Mouse (Mus musculus): ENCODE data around the gene Eef2kmt. TPM values are rescaled to one million over a fixed set of nuclear protein-coding genes. Genes with fewer than 3 reads are reported as not detected.
A peak's percentile ranks its signal among the peaks of the same experiment; 100 is the strongest.

Gene Eef2kmt
- polyA plus RNA-seq, 1 experiment from 2014 or later = 23.5 TPM

DNA sequence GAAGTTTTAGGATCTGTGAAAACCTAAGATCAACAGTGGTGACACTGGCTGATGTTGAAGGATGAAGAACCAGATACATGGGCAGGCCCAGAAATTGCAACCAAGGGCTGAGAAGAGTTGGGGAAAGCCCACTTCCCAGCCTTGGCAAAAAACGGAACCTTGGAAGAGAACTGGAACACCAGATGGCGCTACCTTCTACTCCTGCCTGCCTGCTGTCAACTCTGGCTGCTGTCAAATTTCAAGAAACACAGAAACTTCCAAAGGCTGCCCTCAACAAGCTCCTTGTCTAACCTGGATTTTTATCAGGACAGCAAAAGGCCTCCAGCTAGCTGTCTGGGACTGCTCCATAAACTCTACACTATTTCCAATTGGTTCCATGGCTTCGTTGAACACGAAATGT, 53.1 kb downstream of the Eef2kmt start:
- ATAC-seq (ENCODE audit: extremely low read depth, insufficient number of reproducible peaks, low FRiP score, low TSS enrichment) = no peak
- Histone ChIP-seq H3K36me3 (peaks cover 34% of the 10 kb centered on the region), H3K27ac (replicated peaks) (no peak overlapping the region), H3K4me1 (peaks cover 11% of the 10 kb centered on the region), H3K4me2 (peak overlapping the region; percentile 87), H3K4me3 (peak overlapping the region; percentile 94), H3K9me3 (no peaks in the 10 kb centered on the region), H3K9ac (peak overlapping the region; percentile 85), H3K27me3 (replicated peaks) (no peaks in the 10 kb centered on the region)
- whole genome bisulfite sequencing = 10% methylated on average over 4 of the region's 4 CpGs

DNA sequence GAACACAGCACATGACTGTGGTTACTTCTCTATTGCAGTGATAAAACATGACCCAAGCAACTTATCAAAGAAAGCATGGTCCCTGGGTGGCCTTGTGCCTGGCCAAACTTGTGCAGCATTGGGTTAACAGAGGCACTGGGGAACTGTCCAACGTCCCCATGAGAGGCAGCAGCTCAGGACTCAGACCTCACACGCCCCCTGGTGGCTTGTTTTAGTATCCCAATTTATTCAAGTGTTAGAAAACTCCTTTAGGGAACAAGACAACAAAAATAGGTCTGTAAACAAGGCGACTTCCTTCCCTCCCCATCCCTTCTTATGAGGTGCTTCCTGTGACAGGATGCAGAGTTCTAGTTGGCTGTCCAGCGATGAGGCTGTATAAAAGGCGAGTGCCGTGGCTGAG, 60.7 kb downstream of the Eef2kmt start:
- Histone ChIP-seq H3K9ac (no peak overlapping the region), H3K4me3 (no peak overlapping the region), H3K4me1 (0 out of 2 replicates have a peak, but pooled peaks cover 2% of the 10 kb centered on the region), H3K27ac (replicated peaks) (no peak overlapping the region), H3K36me3 (peaks cover 34% of the 10 kb centered on the region), H3K4me2 (no peak overlapping the region), H3K27me3 (replicated peaks) (peaks cover 7% of the 10 kb centered on the region), H3K9me3 (no peaks in the 10 kb centered on the region)
- no peak for ATAC-seq (ENCODE audit: extremely low read depth, insufficient number of reproducible peaks, low FRiP score, low TSS enrichment)
- 27% methylated on average over 6 of the region's 6 CpGs for WGBS

Small RNAs within 50 kb of the gene (microRNA-seq; reads per million reads assigned to microRNA genes)
- gene Gm23689 = not detected
- not detected for gene Gm26095
- gene Mir6364 = not detected

Other genes with a start within 250 kb of the Eef2kmt start
- gene Smim22, start 248.7 kb downstream of the Eef2kmt start, polyA plus RNA-seq (2015; fragmentation: Nextera tagmentation; extraction: Ambion mirVana) = 3.8 and 4.4 TPM in 2 replicates
- 50.1 and 56.2 TPM in 2 replicates for gene Rogdi, start 242.4 kb downstream of the Eef2kmt start, polyA plus RNA-seq (2015; fragmentation: Nextera tagmentation; extraction: Ambion mirVana)
- gene Glyr1, start 206.1 kb downstream of the Eef2kmt start, polyA plus RNA-seq (2015; fragmentation: Nextera tagmentation; extraction: Ambion mirVana) = 88.7 and 93.1 TPM in 2 replicates
- gene Ubn1, start 205.9 kb downstream of the Eef2kmt start, polyA plus RNA-seq (2015; fragmentation: Nextera tagmentation; extraction: Ambion mirVana) = 11.2 and 12.1 TPM in 2 replicates
- 1.2 and 1.4 TPM in 2 replicates for gene Ppl, start 123.6 kb downstream of the Eef2kmt start, polyA plus RNA-seq (2015; fragmentation: Nextera tagmentation; extraction: Ambion mirVana)
- 0.04 and 0.08 TPM in 2 replicates for gene Sec14l5, start 108.9 kb downstream of the Eef2kmt start, polyA plus RNA-seq (2015; fragmentation: Nextera tagmentation; extraction: Ambion mirVana)
- gene Nagpa, start 52.0 kb downstream of the Eef2kmt start, polyA plus RNA-seq (2015; fragmentation: Nextera tagmentation; extraction: Ambion mirVana) = 14.4 and 16.3 TPM in 2 replicates
- 3.0 and 3.7 TPM in 2 replicates for gene AU021092, start 33.7 kb downstream of the Eef2kmt start, polyA plus RNA-seq (2015; fragmentation: Nextera tagmentation; extraction: Ambion mirVana)
- 22.2 and 25.0 TPM in 2 replicates for gene Alg1, start 22.4 kb downstream of the Eef2kmt start, polyA plus RNA-seq (2015; fragmentation: Nextera tagmentation; extraction: Ambion mirVana)

All from heart, embryonic 13.5 days (tissue).